Mouse (Mus musculus) liver, adult 2 months (tissue): ENCODE results near the gene Olfr1441.

Source experiments
- CTCF ChIP-seq: fragments of 200-500 bp; IDR thresholded peaks from 2 replicates; pipeline ENCODE4 v1.5.1; 2011; ENCODE audit warnings: low read depth, low read length, control low read depth
- POLR2A ChIP-seq: fragments of 200-500 bp; IDR thresholded peaks from 2 replicates; pipeline ENCODE4 v1.6.1; 2011; ENCODE audit warnings: low read length, control low read depth; ENCODE audit not compliant: insufficient read depth; ENCODE audit errors: extremely low read depth

DNA sequence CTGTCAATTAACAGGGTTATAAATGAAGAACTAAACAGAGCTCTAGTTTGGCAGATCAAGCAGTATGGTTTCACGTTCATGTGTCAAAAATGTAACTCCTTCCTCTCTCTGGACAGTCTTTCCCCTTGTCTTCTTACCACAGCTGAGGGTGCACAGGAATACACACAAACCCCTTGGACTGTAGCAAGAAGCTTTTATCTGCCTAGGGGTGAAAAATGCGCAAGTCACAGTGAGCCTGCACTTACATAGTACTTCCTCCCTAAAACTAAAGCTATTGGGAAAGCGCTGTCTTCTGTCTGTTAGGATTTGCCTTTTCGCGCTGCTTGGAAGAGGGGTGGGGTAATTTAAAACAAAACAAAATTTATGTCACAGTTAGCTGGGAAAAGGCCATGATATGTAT, 46.9 kb downstream of the Olfr1441 start:
- TF ChIP-seq CTCF (no peak), POLR2A (no peak)
